Mouse (Mus musculus) myocyte (in vitro differentiated cells): ENCODE data around the gene Ubtd1. TPM values are rescaled to one million over a fixed set of nuclear protein-coding genes. Genes with fewer than 3 reads are reported as not detected.

Experiments
- H3K27me3 ChIP-seq: one replicate; pipeline ENCODE4 v1.6.1; 2011; ENCODE audit not compliant: control insufficient read depth, insufficient read depth, insufficient read length
- H3K36me3 ChIP-seq: one replicate; pipeline ENCODE4 v1.6.1; 2011; ENCODE audit not compliant: control insufficient read depth, insufficient read depth
- H3K4me2 ChIP-seq: one replicate; pipeline ENCODE4 v1.6.1; 2011; ENCODE audit warnings: low read depth, control low read depth
- H3K4me3 ChIP-seq: one replicate; pipeline ENCODE4 v1.5.1; 2011; ENCODE audit warnings: mild to moderate bottlenecking, control low read depth, moderate library complexity
- H3K79me2 ChIP-seq: one replicate; pipeline ENCODE4 v1.6.1; 2011; ENCODE audit not compliant: control insufficient read depth, insufficient read depth
- H3ac ChIP-seq: one replicate; pipeline ENCODE4 v1.6.1; 2011; ENCODE audit not compliant: control insufficient read depth, insufficient read length
- CEBPB ChIP-seq: IDR thresholded peaks from 2 replicates; pipeline ENCODE4 v1.6.1; 2011; ENCODE audit warnings: mild to moderate bottlenecking, moderate library complexity; ENCODE audit not compliant: poor library complexity, insufficient read depth, severe bottlenecking
- E2F4 ChIP-seq: IDR thresholded peaks from one replicate; pipeline ENCODE4 v1.6.1; 2011; ENCODE audit warnings: mild to moderate bottlenecking, control low read depth, moderate library complexity; ENCODE audit not compliant: insufficient read depth
- MAX ChIP-seq: IDR thresholded peaks from one replicate; pipeline ENCODE4 v1.6.1; 2011; ENCODE audit warnings: low read depth, mild to moderate bottlenecking, control low read depth
- MYOD1 ChIP-seq, 3 experiments: IDR thresholded peaks; one replicate each; pipeline ENCODE4 v1.6.1; 2011; ENCODE audit warnings: control low read depth in 2 of 3, low read depth in 2 of 3, mild to moderate bottlenecking in 2 of 3, moderate library complexity in 1 of 3; ENCODE audit not compliant: insufficient read length in 2 of 3, control insufficient read depth in 1 of 3
- MYOG ChIP-seq, 3 experiments: IDR thresholded peaks; one replicate each; pipeline ENCODE4 v1.6.1; 2011; ENCODE audit warnings: control low read depth in 2 of 3, low read depth in 2 of 3, mild to moderate bottlenecking in 2 of 3; ENCODE audit not compliant: insufficient read length in 2 of 3, control insufficient read depth in 1 of 3, insufficient read depth in 1 of 3
- POLR2A ChIP-seq: IDR thresholded peaks from one replicate; pipeline ENCODE4 v1.6.1; 2011; ENCODE audit warnings: low read depth, mild to moderate bottlenecking, control low read depth, moderate library complexity; ENCODE audit not compliant: insufficient read length
- POLR2AphosphoS2 ChIP-seq: IDR thresholded peaks from one replicate; pipeline ENCODE4 v1.6.1; 2011; ENCODE audit warnings: low read depth, control low read depth; ENCODE audit not compliant: insufficient read length
- REST ChIP-seq: IDR thresholded peaks from one replicate; pipeline ENCODE4 v1.6.1; 2011; ENCODE audit warnings: mild to moderate bottlenecking, control low read depth, moderate library complexity; ENCODE audit not compliant: insufficient read depth, insufficient read length
- SRF ChIP-seq: IDR thresholded peaks from one replicate; pipeline ENCODE4 v1.6.1; 2011; ENCODE audit warnings: low read depth; ENCODE audit not compliant: control insufficient read depth, insufficient read length
- TCF12 ChIP-seq: IDR thresholded peaks from one replicate; pipeline ENCODE4 v1.6.1; 2011; ENCODE audit warnings: mild to moderate bottlenecking, control low read depth; ENCODE audit not compliant: poor library complexity, insufficient read depth, severe bottlenecking
- TCF3 ChIP-seq: IDR thresholded peaks from one replicate; pipeline ENCODE4 v1.6.1; 2011; ENCODE audit warnings: low read depth, control low read depth; ENCODE audit not compliant: insufficient read length
- USF1 ChIP-seq: IDR thresholded peaks from one replicate; pipeline ENCODE4 v1.6.1; 2011; ENCODE audit warnings: low read depth, mild to moderate bottlenecking, control low read depth, moderate library complexity
- polyA plus RNA-seq: library from polyadenylated mRNA; unstranded; fragments of >200 nt; fragmentation: generic; extraction: Trizol; gene quantifications from one replicate; pipeline ENCODE4 v1.2.1, GENCODE M21; 2012; ENCODE audit warnings: missing spikeins

Gene Ubtd1
- polyA plus RNA-seq, 1 experiment: 141 TPM

DNA sequence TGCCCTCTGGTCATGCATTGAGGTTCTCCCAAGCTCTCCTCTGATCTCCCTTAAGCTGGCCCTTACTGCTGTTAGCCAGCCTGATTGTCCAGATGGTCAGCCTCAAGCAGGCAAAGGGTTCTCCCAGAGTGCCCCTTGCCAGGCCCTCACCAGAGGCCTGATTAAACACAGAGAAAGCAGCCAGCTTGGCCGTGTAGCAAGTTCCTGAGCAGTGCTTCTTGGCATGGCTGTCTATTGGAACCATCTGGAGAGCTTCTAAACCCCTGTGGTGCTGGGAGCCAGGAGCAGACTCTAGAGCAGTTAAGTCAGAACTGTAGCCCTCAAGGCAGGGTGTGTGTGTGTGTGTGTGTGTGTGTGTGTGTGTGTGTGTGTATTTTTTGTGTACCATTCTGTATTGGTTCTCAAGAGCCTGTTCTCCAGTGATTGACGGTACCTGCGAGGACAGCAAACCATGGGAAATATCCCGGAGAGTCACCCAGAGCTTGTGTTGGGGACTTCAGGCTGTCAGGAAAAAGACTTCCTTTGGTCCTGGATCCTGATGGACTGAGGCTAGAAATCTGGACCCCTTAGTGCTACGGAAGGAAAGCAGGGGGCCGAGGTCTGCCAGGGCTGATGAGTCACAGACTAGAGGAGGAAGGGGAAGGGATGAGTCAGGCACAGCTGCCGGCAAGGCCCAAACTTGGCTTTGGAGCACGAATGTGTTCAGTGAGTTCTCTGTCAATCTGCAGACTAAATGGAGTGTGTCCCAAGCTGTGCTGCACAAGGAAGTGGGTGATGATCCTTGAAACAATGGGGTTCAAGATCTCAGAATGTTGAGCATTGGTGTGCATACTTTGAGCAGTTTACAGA is 36.1 kb downstream of the Ubtd1 start:
- Histone ChIP-seq H3K27me3 (no peaks in the 10 kb centered on the region), H3K4me2 (peak overlapping the region; percentile 98), H3ac (peak overlapping the region; percentile 6), H3K36me3 (no peaks in the 10 kb centered on the region), H3K79me2 (peaks cover 70% of the 10 kb centered on the region), H3K4me3 (peak overlapping the region; percentile 26)
- TF ChIP-seq TCF3 (peak; percentile 68), POLR2AphosphoS2 (peak; percentile 66), TCF12 (peak; percentile 75), REST (no peak), CEBPB (peak; percentile 8; the same call in 1 of the 2 replicates), E2F4 (no peak), USF1 (no peak), MYOG (IDR thresholded peaks at IDR 0.05; ENCODE audit: control insufficient read depth in 1 of 3, insufficient read depth in 1 of 3, insufficient read length in 2 of 3, low read depth in 2 of 3) (peak; percentile 54 to 95 (median 84)), MAX (no peak), MYOD1 (IDR thresholded peaks at IDR 0.05; ENCODE audit: control insufficient read depth in 1 of 3, insufficient read length in 2 of 3, low read depth in 2 of 3) (peak; percentile 46 to 97 (median 90)), SRF (peak; percentile 89), POLR2A (peak; percentile 44)

DNA sequence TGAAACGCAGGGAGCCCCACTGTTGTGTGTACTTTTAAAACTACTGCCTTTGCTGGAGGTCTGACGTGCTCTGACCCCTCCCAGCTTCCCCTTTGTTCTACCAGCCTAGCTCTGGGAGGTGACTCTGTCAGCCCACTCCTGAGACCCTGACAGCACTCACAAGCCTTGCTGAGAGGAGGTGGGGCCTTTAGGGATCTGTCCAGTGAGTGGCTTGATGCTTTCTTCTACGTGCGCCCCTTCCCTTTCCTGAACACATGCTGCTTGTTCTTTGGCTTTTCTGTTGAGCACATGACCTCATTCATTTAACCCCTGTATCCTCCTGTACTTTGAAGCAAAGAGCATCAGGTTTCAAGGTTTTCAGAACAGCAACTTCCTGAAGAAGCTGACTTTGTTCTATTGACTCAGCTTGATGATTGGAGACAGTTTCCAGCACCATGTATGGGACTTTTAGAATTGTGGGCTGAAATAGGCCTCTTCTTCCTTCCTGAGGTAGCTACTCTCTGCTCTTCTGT is 37.5 kb downstream of the Ubtd1 start:
- H3ac ChIP-seq: no peak overlapping the region
- no peak for TF ChIP-seq CEBPB
- no peak for TF ChIP-seq E2F4
- no peak for TF ChIP-seq TCF3
- peak; percentile 58 for TF ChIP-seq USF1
- TF ChIP-seq SRF: no peak
- TF ChIP-seq POLR2A: no peak
- peak overlapping the region; percentile 98 for H3K4me2 ChIP-seq
- H3K36me3 ChIP-seq: no peaks in the 10 kb centered on the region
- peaks cover 75% of the 10 kb centered on the region for H3K79me2 ChIP-seq
- no peaks in the 10 kb centered on the region for H3K27me3 ChIP-seq
- peak overlapping the region; percentile 26 for H3K4me3 ChIP-seq

DNA sequence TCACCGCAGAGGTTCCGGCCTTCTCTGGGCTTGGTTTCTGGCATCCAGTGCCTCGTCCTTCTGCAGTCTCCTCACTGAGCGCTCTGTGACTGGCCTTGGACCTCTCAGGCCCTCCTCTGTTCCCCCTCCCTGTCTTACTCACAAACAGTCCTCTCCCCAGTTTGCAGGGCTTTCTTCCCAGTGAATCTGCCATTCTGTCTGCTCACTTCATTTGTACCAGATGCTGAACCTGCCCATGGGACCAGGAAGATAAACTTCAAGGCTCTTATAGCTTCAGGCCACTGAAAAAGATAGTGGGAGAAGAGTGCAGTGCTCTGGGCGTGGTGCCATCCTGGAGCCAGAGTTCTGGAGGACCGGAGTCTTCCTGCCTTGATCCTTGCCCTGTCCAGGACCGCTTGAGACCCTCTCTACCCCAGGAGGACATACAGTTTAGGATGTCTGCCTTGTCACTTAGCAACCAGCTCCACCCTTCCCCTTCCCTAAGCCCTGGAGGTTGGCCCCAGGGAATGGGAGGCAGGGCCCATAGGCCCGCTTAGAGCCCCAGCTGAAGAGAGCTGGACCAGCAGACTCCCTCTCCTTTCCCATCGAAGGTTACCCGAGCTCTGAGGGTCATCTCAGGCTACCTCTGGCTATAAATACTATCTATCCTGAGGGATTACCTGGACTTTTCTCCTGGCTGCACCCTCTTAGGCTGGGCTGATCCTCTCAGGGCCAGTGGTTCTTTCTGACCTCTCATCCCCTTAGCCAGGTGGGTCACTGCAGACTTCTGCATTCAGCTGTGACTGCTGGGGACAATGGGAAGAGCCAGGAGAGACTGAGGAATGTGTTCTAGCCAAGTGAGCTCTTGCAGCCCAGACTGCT is 40.3 kb downstream of the Ubtd1 start:
- Histone ChIP-seq H3K79me2 (peaks cover 85% of the 10 kb centered on the region), H3K36me3 (no peaks in the 10 kb centered on the region), H3K4me2 (peak overlapping the region; percentile 42), H3ac (no peak overlapping the region), H3K4me3 (no peak overlapping the region), H3K27me3 (no peaks in the 10 kb centered on the region)
- TF ChIP-seq MAX (no peak), POLR2A (no peak), TCF12 (no peak), MYOG (IDR thresholded peaks at IDR 0.05; ENCODE audit: control insufficient read depth in 1 of 3, insufficient read depth in 1 of 3, insufficient read length in 2 of 3, low read depth in 2 of 3) (no peak), E2F4 (no peak), USF1 (no peak), TCF3 (no peak)

DNA sequence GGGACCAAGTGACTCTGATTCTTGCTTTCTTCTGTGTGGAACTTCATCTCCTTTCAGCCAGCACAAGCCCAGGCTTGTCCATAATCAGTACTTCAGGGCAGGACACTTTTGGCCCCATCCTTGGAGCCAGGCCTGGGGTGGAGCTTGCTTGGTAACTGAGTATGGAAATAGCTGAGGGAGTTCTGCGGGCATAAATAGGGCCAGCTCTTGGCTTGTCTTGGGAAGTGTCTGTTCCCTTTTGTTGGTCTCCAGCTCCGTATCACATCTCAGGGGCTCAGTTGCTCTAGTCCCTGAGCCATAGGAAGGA is 40.9 kb downstream of the Ubtd1 start:
- TF ChIP-seq POLR2A (no peak), TCF3 (no peak), USF1 (no peak), SRF (no peak), TCF12 (no peak), MYOD1 (IDR thresholded peaks at IDR 0.05; ENCODE audit: control insufficient read depth in 1 of 3, insufficient read length in 2 of 3, low read depth in 2 of 3) (no peak), E2F4 (no peak), CEBPB (no peak), MAX (no peak), MYOG (IDR thresholded peaks at IDR 0.05; ENCODE audit: control insufficient read depth in 1 of 3, insufficient read depth in 1 of 3, insufficient read length in 2 of 3, low read depth in 2 of 3) (no peak), REST (no peak), POLR2AphosphoS2 (no peak)
- no peaks in the 10 kb centered on the region for H3K36me3 ChIP-seq

More for the DNA sequence above, 40.9 kb downstream of the Ubtd1 start:
- Histone ChIP-seq H3K4me2 (peak overlapping the region; percentile 42), H3ac (no peak overlapping the region), H3K27me3 (no peaks in the 10 kb centered on the region), H3K4me3 (no peak overlapping the region), H3K79me2 (peaks cover 91% of the 10 kb centered on the region)
